Mouse (Mus musculus) heart, postnatal 0 days (tissue): ENCODE results near the gene Mat2a.

ENCODE experiments used
- CTCF ChIP-seq: IDR thresholded peaks from 2 replicates; pipeline ENCODE4 v1.5.1; 2016; ENCODE audit warnings: antibody characterized with exemption, control low read depth, low read depth
- EP300 ChIP-seq: IDR thresholded peaks from 2 replicates; pipeline ENCODE4 v1.6.1; 2016; ENCODE audit warnings: antibody characterized with exemption, low read depth

DNA sequence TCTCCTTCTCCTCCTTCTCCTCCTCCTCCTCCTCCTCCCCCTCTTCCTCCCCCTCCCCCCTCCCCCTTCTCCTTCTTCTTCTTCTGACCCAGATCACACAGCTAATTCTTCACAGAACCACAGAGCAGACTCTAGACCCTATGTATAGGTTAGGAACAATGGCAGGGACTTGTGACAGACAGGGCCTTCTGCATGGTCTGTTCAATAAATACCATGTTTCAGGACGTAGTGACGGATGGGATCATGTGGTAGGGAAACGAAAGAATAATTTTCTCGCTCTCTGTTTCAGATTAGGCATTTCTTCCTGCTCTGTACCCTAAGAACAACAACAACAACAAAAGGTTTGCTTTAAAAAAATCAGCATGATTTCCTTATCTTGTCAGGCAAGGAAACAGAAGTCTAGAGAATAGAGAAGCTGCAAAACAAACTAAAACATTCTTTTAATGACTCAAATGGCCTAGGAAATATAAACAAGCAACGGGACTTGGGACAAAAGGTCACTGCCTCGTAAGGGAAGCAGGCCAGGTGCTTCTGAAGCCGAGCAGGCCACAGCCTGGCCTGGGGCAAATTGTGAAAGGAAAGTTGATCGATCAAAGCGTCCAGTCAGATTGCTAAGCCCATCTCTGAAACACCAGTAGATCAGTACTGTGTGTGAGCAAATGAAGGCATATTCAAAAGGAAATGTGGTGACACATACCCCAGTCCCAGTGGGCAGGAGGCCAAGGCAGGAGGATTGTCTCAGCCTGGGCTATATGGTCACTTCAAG is 20.9 kb upstream of the Mat2a start:
- TF ChIP-seq EP300 (no peak), CTCF (no peak)
